In genomic region chr2:33316516-33316915, GRCm38 (mm10) we compare ENCODE assay signal across 8 mouse cellular contexts. TPM values are rescaled to one million over a fixed set of nuclear protein-coding genes. Genes with fewer than 3 reads are reported as not detected.
DNase-seq lines count a peak whose midpoint lies in the region; ATAC-seq and TF ChIP-seq lines count a peak whose summit lies in the region.

No protein-coding gene starts in this region.

- peak; percentile 94 for ATAC-seq in forebrain, embryonic 15.5 days (replicated peaks)
- peak; percentile 95 for ATAC-seq in lung, embryonic 15.5 days (ENCODE audit: borderline replicate concordance, extremely low read depth, low FRiP score, low TSS enrichment)

- H3K36me3 ChIP-seq in ES-E14 (ENCODE audit: control insufficient read depth, insufficient read depth, low read length, poor library complexity, severe bottlenecking) = 0 out of 2 replicates have a peak, but pooled peaks cover 2% of the 10 kb centered on the region
- peaks cover 9% of the 10 kb centered on the region; the same call in 1 of the 2 replicates for H3K36me3 ChIP-seq in forebrain, embryonic 15.5 days
- no peaks in the 10 kb centered on the region for H3K36me3 ChIP-seq in lung, embryonic 15.5 days

- no peaks in the 10 kb centered on the region for H3K9me3 ChIP-seq in ES-E14 (ENCODE audit: control insufficient read depth, insufficient read depth, low read depth, low read length)
- no peaks in the 10 kb centered on the region for H3K9me3 ChIP-seq in forebrain, embryonic 15.5 days
- no peaks in the 10 kb centered on the region for H3K9me3 ChIP-seq in lung, embryonic 15.5 days

- no peak overlapping the region for H3K27ac ChIP-seq in ES-E14 (ENCODE audit: insufficient read depth, low read depth, low read length, poor library complexity, severe bottlenecking)
- H3K27ac ChIP-seq in forebrain, embryonic 15.5 days (replicated peaks) = peak overlapping the region; percentile 27; the same call in 1 of the 2 replicates
- peak overlapping the region; percentile 41; the same call in 1 of the 2 replicates for H3K27ac ChIP-seq in lung, embryonic 15.5 days

- intact Hi-C loops in heart, postnatal 14 days (cut with DNase I) = loop anchor here (2.0 to 5.0 kb wide), 2 partner anchors 32 to 94 kb away; no protein-coding TSS in a partner anchor

- no peak overlapping the region for H3K9ac ChIP-seq in ES-E14 (ENCODE audit: insufficient read depth, low read depth, low read length, poor library complexity, severe bottlenecking)
- H3K9ac ChIP-seq in forebrain, embryonic 15.5 days (replicated peaks) = no peak overlapping the region
- no peak overlapping the region for H3K9ac ChIP-seq in lung, embryonic 15.5 days

- peak; percentile 29 for DNase-seq in ES-E14 (ENCODE audit: low read depth, low spot score)
- peak; percentile 73 to 75 for DNase-seq in cerebellum, adult 18-20 months
- DNase-seq in heart, postnatal 14 days = peak; percentile 90 to 92
- DNase-seq in kidney, postnatal 4 days = peak; percentile 85 to 92
- peak; percentile 84 for DNase-seq in ovary, postnatal 14 days (ENCODE audit: low spot score)
- peak; percentile 14 for DNase-seq in thymus, postnatal 25 days

- 11% methylated on average over 7 of the region's 7 CpGs for WGBS in forebrain, embryonic 15.5 days
- WGBS in lung, embryonic 15.5 days = 19% methylated on average over 7 of the region's 7 CpGs

- H3K4me1 ChIP-seq in ES-E14 (ENCODE audit: control insufficient read depth in 2 of 2, insufficient read depth in 2 of 2, low read length in 2 of 2, poor library complexity in 1 of 2) = peaks cover 3 to 11% of the 10 kb centered on the region in 2 experiments; a peak in 2 of 4 replicates
- H3K4me1 ChIP-seq in forebrain, embryonic 15.5 days = peaks cover 33% of the 10 kb centered on the region
- peaks cover 26% of the 10 kb centered on the region; the same call in 1 of the 2 replicates for H3K4me1 ChIP-seq in lung, embryonic 15.5 days

- no peak overlapping the region for H3K4me2 ChIP-seq in forebrain, embryonic 15.5 days (replicated peaks)
- no peak overlapping the region for H3K4me2 ChIP-seq in lung, embryonic 15.5 days

- in situ Hi-C loops in ES-E14 (cut with MboI; ENCODE audit: low sequenced_read_pairs in 2 of 2, unreplicated experiment in 2 of 2) = no loop called here

- no peaks in the 10 kb centered on the region for H3K27me3 ChIP-seq in forebrain, embryonic 15.5 days
- no peaks in the 10 kb centered on the region for H3K27me3 ChIP-seq in lung, embryonic 15.5 days

- no peak overlapping the region for H3K4me3 ChIP-seq in ES-E14 (ENCODE audit: insufficient read depth in 1 of 2, low read depth in 1 of 2, low read length in 2 of 2, poor library complexity in 1 of 2, severe bottlenecking in 1 of 2)
- H3K4me3 ChIP-seq in forebrain, embryonic 15.5 days = no peak overlapping the region
- no peak overlapping the region for H3K4me3 ChIP-seq in lung, embryonic 15.5 days

TF ChIP-seq in ES-E14, 5 proteins besides CTCF, POLR2A, EP300 and RAD21:
- TF ChIP-seq CHD2 (IDR thresholded peaks at IDR 0.05; ENCODE audit: low read depth, low read length) = no peak
- TF ChIP-seq ZNF384 (IDR thresholded peaks at IDR 0.05; ENCODE audit: low read depth, low read length) = no peak

RNA-seq across cellular contexts. Expression of gene Ralgps1, which starts 54.8 kb away (rescaled TPM):
- 5.4 and 9.2 TPM in 2 replicates for total RNA-seq in ES-E14 (2012; rRNA removed)
- 39.1 and 40.5 TPM in 2 replicates for polyA plus RNA-seq in forebrain, embryonic 15.5 days (2015; fragmentation: Nextera tagmentation; extraction: Ambion mirVana)
- 1 to 10 TPM; 7.5 to 7.6 TPM for total RNA-seq in heart, postnatal 14 days (2021)
- polyA plus RNA-seq in lung, embryonic 15.5 days (2015; fragmentation: Nextera tagmentation; extraction: Ambion mirVana) = 4.0 and 4.5 TPM in 2 replicates

Comparison
In these comparisons a context has a peak if more than half of its experiments do, and no peak if none do; other contexts are left out.
1. DNase-seq: peak in every context shown above with its lines; median percentile 91 in heart, postnatal 14 days; 88 in kidney, postnatal 4 days; 84 in ovary, postnatal 14 days; 74 in cerebellum, adult 18-20 months; 29 in ES-E14; 14 in thymus, postnatal 25 days.